Mouse (Mus musculus): ENCODE data around the gene Rhbdd1. TPM values are rescaled to one million over a fixed set of nuclear protein-coding genes. Genes with fewer than 3 reads are reported as not detected.

Rhbdd1 gene
- polyA plus RNA-seq, 2 experiments, result 7.0 to 8.7 TPM

DNA sequence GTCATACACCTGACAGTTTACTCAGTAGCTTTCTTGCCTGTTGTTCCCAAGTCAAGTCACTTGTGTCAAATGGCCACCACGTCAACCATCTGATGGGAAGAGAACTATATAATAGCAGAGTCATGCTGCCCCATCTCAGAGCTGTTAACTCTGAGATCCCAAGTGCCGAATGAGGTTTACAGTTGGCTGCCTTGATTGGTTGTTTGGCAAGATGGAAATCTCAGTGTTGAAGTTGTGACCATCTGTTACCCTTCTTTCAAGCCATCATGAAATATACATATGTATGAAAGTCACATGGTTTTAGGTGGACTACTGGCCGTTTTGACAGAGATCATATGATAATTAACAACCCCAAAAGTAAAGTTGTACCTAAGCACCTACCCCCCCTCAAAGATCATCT is 121.0 kb downstream of the Rhbdd1 start:
- WGBS, result 86% methylated on average over 3 of the region's 3 CpGs
- no peak overlapping the region for H3K27ac ChIP-seq (replicated peaks; ENCODE audit: low read depth, low read length)
- no peak overlapping the region for H3K4me3 ChIP-seq (replicated peaks; ENCODE audit: low read length)
- no peak for TF ChIP-seq POLR2A (IDR thresholded peaks at IDR 0.05; ENCODE audit: borderline replicate concordance, extremely low read depth, insufficient read depth, insufficient read length)
- H3K9me3 ChIP-seq (ENCODE audit: control insufficient read depth, low read length), result no peaks in the 10 kb centered on the region
- ATAC-seq (ENCODE audit: low FRiP score, low read depth) (no peak), DNase-seq (ENCODE audit: low spot score) (no peak)
- no peak overlapping the region for H3K4me2 ChIP-seq (replicated peaks; ENCODE audit: low read depth, low read length, severe bottlenecking)
- peaks cover 2% of the 10 kb centered on the region; the same call in 1 of the 2 replicates for H3K4me1 ChIP-seq (ENCODE audit: control insufficient read depth, insufficient read depth, low read length)
- no peak overlapping the region for H3K9ac ChIP-seq (ENCODE audit: low read depth, low read length, severe bottlenecking)
- H3K36me3 ChIP-seq (ENCODE audit: control insufficient read depth, insufficient read depth, low read length), result no peaks in the 10 kb centered on the region
- no peaks in the 10 kb centered on the region for H3K27me3 ChIP-seq (ENCODE audit: control insufficient read depth, insufficient read depth, low read length)

- ATAC-seq (ENCODE audit: low FRiP score, low read depth) (no peak), DNase-seq (ENCODE audit: low spot score) (no peak)
- H3K4me2 ChIP-seq (replicated peaks; ENCODE audit: low read depth, low read length, severe bottlenecking), result no peak overlapping the region
- no peaks in the 10 kb centered on the region for H3K36me3 ChIP-seq (ENCODE audit: control insufficient read depth, insufficient read depth, low read length)
- H3K27me3 ChIP-seq (ENCODE audit: control insufficient read depth, insufficient read depth, low read length), result no peaks in the 10 kb centered on the region
- 69% methylated on average over 1 of the region's 1 CpGs for WGBS
- H3K27ac ChIP-seq (replicated peaks; ENCODE audit: low read depth, low read length), result no peak overlapping the region
- no peaks in the 10 kb centered on the region for H3K4me1 ChIP-seq (ENCODE audit: control insufficient read depth, insufficient read depth, low read length)
- H3K9ac ChIP-seq (ENCODE audit: low read depth, low read length, severe bottlenecking), result no peak overlapping the region
- H3K9me3 ChIP-seq (ENCODE audit: control insufficient read depth, low read length), result no peaks in the 10 kb centered on the region
- no peak for TF ChIP-seq POLR2A (IDR thresholded peaks at IDR 0.05; ENCODE audit: borderline replicate concordance, extremely low read depth, insufficient read depth, insufficient read length)
- H3K4me3 ChIP-seq (replicated peaks; ENCODE audit: low read length), result no peak overlapping the region
These were observed 123.9 kb downstream of the Rhbdd1 start for GRCm38 (mm10) chr1:82440123-82440522.

GRCm38 (mm10) chr1:82443517-82443916 is 127.3 kb downstream of the Rhbdd1 start:
- WGBS, result 40% methylated on average over 4 of the region's 4 CpGs
- no peak overlapping the region for H3K27ac ChIP-seq (replicated peaks; ENCODE audit: low read depth, low read length)
- no peak for DNase-seq (ENCODE audit: low spot score)
- no peak overlapping the region for H3K9ac ChIP-seq (ENCODE audit: low read depth, low read length, severe bottlenecking)
- H3K9me3 ChIP-seq (ENCODE audit: control insufficient read depth, low read length), result no peaks in the 10 kb centered on the region
- no peaks in the 10 kb centered on the region for H3K4me1 ChIP-seq (ENCODE audit: control insufficient read depth, insufficient read depth, low read length)
- no peaks in the 10 kb centered on the region for H3K27me3 ChIP-seq (ENCODE audit: control insufficient read depth, insufficient read depth, low read length)
- ATAC-seq (ENCODE audit: low FRiP score, low read depth), result no peak
- H3K4me2 ChIP-seq (replicated peaks; ENCODE audit: low read depth, low read length, severe bottlenecking), result no peak overlapping the region
- H3K4me3 ChIP-seq (replicated peaks; ENCODE audit: low read length), result no peak overlapping the region
- no peak for TF ChIP-seq POLR2A (IDR thresholded peaks at IDR 0.05; ENCODE audit: borderline replicate concordance, extremely low read depth, insufficient read depth, insufficient read length)
- H3K36me3 ChIP-seq (ENCODE audit: control insufficient read depth, insufficient read depth, low read length), result no peaks in the 10 kb centered on the region

GRCm38 (mm10) chr1:82446049-82446448 is 129.8 kb downstream of the Rhbdd1 start:
- 85% methylated on average over 7 of the region's 7 CpGs for WGBS
- ATAC-seq (ENCODE audit: low FRiP score, low read depth), result no peak
- H3K36me3 ChIP-seq (ENCODE audit: control insufficient read depth, insufficient read depth, low read length), result no peaks in the 10 kb centered on the region
- H3K9me3 ChIP-seq (ENCODE audit: control insufficient read depth, low read length), result no peaks in the 10 kb centered on the region
- no peak overlapping the region for H3K9ac ChIP-seq (ENCODE audit: low read depth, low read length, severe bottlenecking)
- DNase-seq (ENCODE audit: low spot score), result no peak
- peaks cover 3% of the 10 kb centered on the region; the same call in 1 of the 2 replicates for H3K4me1 ChIP-seq (ENCODE audit: control insufficient read depth, insufficient read depth, low read length)
- no peak overlapping the region for H3K4me2 ChIP-seq (replicated peaks; ENCODE audit: low read depth, low read length, severe bottlenecking)
- TF ChIP-seq POLR2A (IDR thresholded peaks at IDR 0.05; ENCODE audit: borderline replicate concordance, extremely low read depth, insufficient read depth, insufficient read length), result no peak
- H3K4me3 ChIP-seq (replicated peaks; ENCODE audit: low read length), result no peak overlapping the region
- no peak overlapping the region for H3K27ac ChIP-seq (replicated peaks; ENCODE audit: low read depth, low read length)
- no peaks in the 10 kb centered on the region for H3K27me3 ChIP-seq (ENCODE audit: control insufficient read depth, insufficient read depth, low read length)

GRCm38 (mm10) chr1:82449851-82450250 is 133.6 kb downstream of the Rhbdd1 start:
- Histone ChIP-seq H3K27me3 (ENCODE audit: control insufficient read depth, insufficient read depth, low read length) (no peaks in the 10 kb centered on the region), H3K27ac (replicated peaks; ENCODE audit: low read depth, low read length) (no peak overlapping the region), H3K9me3 (ENCODE audit: control insufficient read depth, low read length) (no peaks in the 10 kb centered on the region), H3K4me3 (replicated peaks; ENCODE audit: low read length) (no peak overlapping the region), H3K9ac (ENCODE audit: low read depth, low read length, severe bottlenecking) (no peak overlapping the region), H3K36me3 (ENCODE audit: control insufficient read depth, insufficient read depth, low read length) (no peaks in the 10 kb centered on the region), H3K4me2 (replicated peaks; ENCODE audit: low read depth, low read length, severe bottlenecking) (no peak overlapping the region), H3K4me1 (ENCODE audit: control insufficient read depth, insufficient read depth, low read length) (peaks cover 3% of the 10 kb centered on the region; the same call in 1 of the 2 replicates)
- 86% methylated on average over 4 of the region's 4 CpGs for WGBS
- TF ChIP-seq POLR2A (IDR thresholded peaks at IDR 0.05; ENCODE audit: borderline replicate concordance, extremely low read depth, insufficient read depth, insufficient read length), result no peak
- ATAC-seq (ENCODE audit: low FRiP score, low read depth) (no peak), DNase-seq (ENCODE audit: low spot score) (no peak)

All from limb, embryonic 14.5 days (tissue).